Mouse (Mus musculus) forebrain, postnatal 0 days (tissue): ENCODE data around the gene Arid4a. TPM values are rescaled to one million over a fixed set of nuclear protein-coding genes. Genes with fewer than 3 reads are reported as not detected.
"Not testable (repeated sequence)": the region's sequence is repeated elsewhere in the genome, so short reads cannot be mapped to it uniquely, and the experiment has no call there.

Experiments used
- ATAC-seq: fragments of 200-750 bp; cut with Nextera tagmentation; 2 replicates; pipeline ENCODE4 v1.8.0; 2017; ENCODE audit warnings: mild to moderate bottlenecking, moderate library complexity
- DNase-seq: peaks from one replicate; pipeline ENCODE4 v3.0.0-alpha.2; 2015
- H3K27ac ChIP-seq: fragments of 300-500 bp; sonication (generic); 2 replicates; pipeline ENCODE4 v1.5.1; 2014; ENCODE audit warnings: low read depth, mild to moderate bottlenecking, antibody characterized with exemption, low read length, moderate library complexity, mixed read lengths
- H3K27me3 ChIP-seq: fragments of 300-500 bp; sonication (generic); 2 replicates; pipeline ENCODE4 v1.6.1; 2014; ENCODE audit warnings: mild to moderate bottlenecking, low read length, mixed read lengths; ENCODE audit not compliant: insufficient read depth
- H3K36me3 ChIP-seq: fragments of 300-500 bp; sonication (generic); 2 replicates; pipeline ENCODE4 v1.6.1; 2014; ENCODE audit warnings: mild to moderate bottlenecking, moderate library complexity; ENCODE audit not compliant: insufficient read depth
- H3K4me1 ChIP-seq: fragments of 300-500 bp; sonication (generic); 2 replicates; pipeline ENCODE4 v1.6.1; 2014; ENCODE audit warnings: antibody characterized with exemption; ENCODE audit not compliant: insufficient read depth
- H3K4me2 ChIP-seq: fragments of 300-500 bp; sonication (generic); 2 replicates; pipeline ENCODE4 v1.6.1; 2014; ENCODE audit warnings: low read depth, mild to moderate bottlenecking, moderate library complexity
- H3K4me3 ChIP-seq: fragments of 300-500 bp; sonication (generic); 2 replicates; pipeline ENCODE4 v1.5.1; 2014; ENCODE audit warnings: low read depth, low read length, mixed read lengths
- H3K9ac ChIP-seq: fragments of 300-500 bp; sonication (generic); 2 replicates; pipeline ENCODE4 v1.6.1; 2014; ENCODE audit warnings: mild to moderate bottlenecking
- H3K9me3 ChIP-seq: fragments of 300-500 bp; sonication (generic); 2 replicates; pipeline ENCODE4 v1.6.1; 2016; ENCODE audit warnings: low read length
- CTCF ChIP-seq: sonication (generic); IDR thresholded peaks from 2 replicates; pipeline ENCODE4 v1.5.1; 2016; ENCODE audit warnings: antibody characterized with exemption, control low read depth, low read depth
- WGBS: fragments of 180-500 bp; shearing (Covaris S2); extraction: QIAGEN DNeasy Blood & Tissue Kit; methylation state at CpG from one replicate; pipeline ENCODE4 v1.1.7; 2014; 5-methylcytosine and 5-hydroxymethylcytosine counted together
- polyA plus RNA-seq: library from polyadenylated mRNA; unstranded; fragments of >200 nt; fragmentation: Nextera tagmentation; extraction: Ambion mirVana; gene quantifications from 2 replicates; pipeline ENCODE4 v1.2.1, GENCODE M21; 2015
- total RNA-seq: library from RNA; depleted of rRNA; stranded (reverse); fragments of >200 nt; gene quantifications from 2 replicates; pipeline ENCODE4 v1.2.3, GENCODE M21; 2014

Gene Arid4a
- total and polyA plus RNA-seq, 2 experiments from 2014 or later = 17.9 to 38.2 TPM

DNA sequence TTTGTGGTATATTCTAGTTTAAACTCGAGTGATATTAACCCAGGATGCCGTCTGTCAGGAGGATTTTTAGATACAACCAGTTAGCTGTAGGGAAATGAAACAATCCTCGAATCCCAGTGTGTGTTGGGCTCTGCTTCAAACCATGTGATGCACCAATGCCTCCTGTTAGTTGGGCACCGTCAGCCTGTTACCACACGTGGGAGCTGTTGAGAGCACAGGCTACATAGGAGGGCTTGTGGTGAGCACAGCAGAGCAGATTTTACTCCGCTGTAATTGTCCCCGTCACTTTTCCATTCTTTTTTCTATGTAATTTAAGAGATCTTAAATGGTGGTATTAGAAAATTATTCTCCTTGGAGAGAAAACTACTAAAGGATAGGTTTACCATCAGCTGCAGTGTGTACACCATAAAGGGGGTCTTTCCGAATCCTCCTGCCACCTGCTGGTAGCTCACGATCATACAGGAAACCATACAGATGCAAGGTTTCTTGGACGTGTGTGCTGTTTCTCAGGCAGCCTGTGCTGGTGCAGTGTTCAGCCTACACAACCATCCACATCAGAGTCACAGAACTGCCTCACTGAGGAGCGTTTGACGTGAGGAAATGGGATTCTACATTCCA is 57.4 kb downstream of the Arid4a start:
- 53% methylated on average over 12 of the region's 12 CpGs for WGBS
- Histone ChIP-seq H3K4me1 (no peaks in the 10 kb centered on the region), H3K9ac (no peak overlapping the region), H3K27me3 (no peaks in the 10 kb centered on the region), H3K4me3 (no peak overlapping the region), H3K4me2 (no peak overlapping the region), H3K36me3 (peaks cover 66% of the 10 kb centered on the region), H3K9me3 (no peaks in the 10 kb centered on the region), H3K27ac (no peak overlapping the region)
- peak; percentile 63 for TF ChIP-seq CTCF
- DNase-seq = peak; percentile 66
- ATAC-seq = peak; percentile 95

DNA sequence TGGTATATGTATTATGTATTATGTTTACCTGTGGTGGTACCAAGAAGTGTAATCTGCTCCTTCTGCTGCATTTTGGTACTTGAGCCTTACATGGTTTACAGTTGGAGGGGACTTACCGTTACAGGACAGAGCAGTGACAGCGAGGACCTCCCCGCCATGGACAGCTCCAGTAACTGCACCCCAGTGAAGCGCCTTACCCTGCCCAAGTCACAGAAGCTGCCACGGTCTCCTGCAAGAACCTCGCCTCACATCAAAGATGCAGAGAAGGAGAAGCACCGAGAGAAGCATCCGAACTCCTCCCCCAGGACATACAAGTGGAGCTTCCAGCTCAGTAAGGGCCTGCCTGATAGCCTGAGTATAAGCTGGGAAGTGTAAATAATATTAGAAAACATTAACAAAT is 70.5 kb downstream of the Arid4a start:
- H3K9ac ChIP-seq = no peak overlapping the region
- no peak for TF ChIP-seq CTCF
- no peak overlapping the region for H3K27ac ChIP-seq
- DNase-seq = no peak
- H3K9me3 ChIP-seq = no peaks in the 10 kb centered on the region
- peaks cover 7% of the 10 kb centered on the region for H3K36me3 ChIP-seq
- H3K4me3 ChIP-seq = no peak overlapping the region
- H3K27me3 ChIP-seq = no peaks in the 10 kb centered on the region
- no peaks in the 10 kb centered on the region for H3K4me1 ChIP-seq
- WGBS = 93% methylated on average over 8 of the region's 8 CpGs
- no peak overlapping the region for H3K4me2 ChIP-seq
- ATAC-seq = no peak

DNA sequence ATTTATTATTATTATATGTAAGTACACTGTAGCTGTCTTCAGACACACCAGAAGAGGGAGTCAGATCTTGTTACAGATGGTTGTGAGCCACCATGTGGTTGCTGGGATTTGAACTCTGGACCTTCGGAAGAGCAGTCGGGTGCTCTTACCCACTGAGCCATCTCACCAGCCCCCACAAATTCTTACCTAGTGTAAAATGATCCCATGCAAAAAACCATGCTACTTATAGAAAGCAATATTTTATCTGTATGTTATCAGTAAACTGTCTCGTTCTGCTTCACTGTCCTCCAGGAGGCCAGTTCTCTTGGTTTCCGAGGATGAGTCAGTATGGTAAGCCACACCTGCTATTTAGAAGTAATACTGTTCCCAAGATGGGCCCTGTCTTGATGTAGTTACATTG is 88.5 kb downstream of the Arid4a start:
- not testable (repeated sequence) for H3K9ac ChIP-seq, ATAC-seq, H3K27ac ChIP-seq, H3K27me3 ChIP-seq, H3K4me3 ChIP-seq, H3K9me3 ChIP-seq, H3K4me2 ChIP-seq, DNase-seq, H3K36me3 ChIP-seq, H3K4me1 ChIP-seq
- WGBS = 96% methylated on average over 4 of the region's 4 CpGs

DNA sequence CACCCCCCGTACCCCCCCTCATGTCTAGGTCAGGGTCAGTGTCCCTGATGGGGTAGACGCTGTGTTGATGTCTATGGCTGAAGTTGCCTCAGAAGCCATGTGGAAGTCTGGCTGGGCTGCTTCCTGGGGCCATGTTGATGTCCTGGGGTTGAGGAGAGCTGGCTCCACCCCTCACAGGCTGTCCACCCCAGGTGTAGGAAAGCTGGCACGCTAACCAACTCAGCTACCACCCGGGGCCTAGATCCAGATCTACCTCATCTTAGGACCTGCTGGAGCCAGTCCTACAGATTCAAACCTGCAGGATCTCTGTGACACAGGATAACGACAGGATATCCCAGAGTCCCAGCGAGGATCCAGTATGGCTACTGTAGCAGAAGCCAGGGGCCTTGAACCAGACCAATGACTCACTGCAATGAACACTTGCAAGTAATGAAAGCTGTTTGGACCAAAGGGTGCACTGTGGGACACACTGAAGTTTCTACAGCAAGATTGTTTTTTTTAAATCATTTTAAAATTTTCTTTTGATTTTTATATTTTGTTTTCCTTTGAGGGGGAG is 91.5 kb downstream of the Arid4a start:
- ATAC-seq = no peak
- TF ChIP-seq CTCF = no peak

DNA sequence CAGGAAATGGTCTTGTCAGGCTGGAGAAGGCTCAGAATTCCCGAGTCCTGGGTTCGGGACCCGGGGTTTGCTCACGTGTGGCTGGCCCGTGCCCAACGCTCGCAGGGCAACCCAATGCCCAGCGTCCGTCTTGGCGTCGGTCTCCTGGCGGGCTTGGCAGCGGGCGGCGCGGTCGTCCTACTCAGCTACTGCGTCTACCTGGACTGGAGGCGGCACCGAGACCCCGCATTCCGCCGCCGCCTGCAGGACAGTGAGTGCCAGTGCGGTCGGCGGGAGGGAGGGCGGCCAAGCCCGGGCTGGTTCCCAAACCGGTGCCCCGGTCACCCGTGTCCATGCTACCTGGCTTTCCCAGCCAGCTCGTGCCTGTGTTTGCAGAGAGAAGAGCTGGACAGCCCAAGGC is 95.5 kb downstream of the Arid4a start, which contains the start of gene Tomm20l:
Gene Tomm20l (plus strand): TSS at position 98 of the 400 bp plus-strand sequence.
- Histone ChIP-seq H3K4me3 (no peak within 1 kb of the TSS), H3K9me3 (no peaks in the 10 kb centered on the region), H3K27me3 (no peaks in the 10 kb centered on the region), H3K4me2 (peak within 1 kb of the TSS; percentile 34), H3K36me3 (no peaks in the 10 kb centered on the region), H3K27ac (no peak within 1 kb of the TSS), H3K4me1 (no peaks in the 10 kb centered on the region), H3K9ac (no peak within 1 kb of the TSS)
- DNase-seq (no peak), ATAC-seq (no peak)
- TF ChIP-seq CTCF = 0 out of 2 replicates have a peak, but pooled peaks have one; percentile 17
- 5% methylated on average over 33 of the region's 33 CpGs for WGBS

More for the DNA sequence above, 91.5 kb downstream of the Arid4a start:
- no peak for DNase-seq
- no peaks in the 10 kb centered on the region for H3K27me3 ChIP-seq
- H3K4me1 ChIP-seq = no peaks in the 10 kb centered on the region
- H3K9me3 ChIP-seq = no peaks in the 10 kb centered on the region
- 84% methylated on average over 6 of the region's 6 CpGs for WGBS
- no peak overlapping the region for H3K9ac ChIP-seq
- no peaks in the 10 kb centered on the region for H3K36me3 ChIP-seq
- H3K27ac ChIP-seq = no peak overlapping the region
- H3K4me3 ChIP-seq = no peak overlapping the region
- H3K4me2 ChIP-seq = no peak overlapping the region

DNA sequence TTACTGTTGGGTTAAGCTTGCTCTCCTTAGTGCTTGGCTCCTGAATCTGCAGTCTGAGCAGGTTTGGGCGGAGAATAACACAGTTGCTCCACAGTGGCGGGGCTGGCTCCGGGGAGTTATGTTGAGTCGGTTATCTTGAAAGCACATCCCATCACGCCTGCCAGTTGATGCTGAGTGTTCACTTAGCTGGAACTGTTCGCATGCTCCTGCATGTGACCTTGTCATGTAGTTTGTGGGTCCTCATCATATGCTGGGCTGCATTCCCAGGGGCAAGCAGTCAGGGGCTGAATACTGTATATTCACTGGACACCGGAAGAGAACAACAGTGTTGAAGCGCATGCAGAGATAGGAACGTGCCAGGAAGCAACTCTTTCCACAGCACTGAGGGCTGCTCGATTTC is 97.3 kb downstream of the Arid4a start:
- H3K36me3 ChIP-seq = no peaks in the 10 kb centered on the region
- H3K4me1 ChIP-seq = no peaks in the 10 kb centered on the region
- no peak for TF ChIP-seq CTCF
- no peaks in the 10 kb centered on the region for H3K9me3 ChIP-seq
- no peak overlapping the region for H3K9ac ChIP-seq
- 88% methylated on average over 10 of the region's 10 CpGs for WGBS
- H3K4me2 ChIP-seq = no peak overlapping the region
- ATAC-seq = no peak
- no peak for DNase-seq
- no peaks in the 10 kb centered on the region for H3K27me3 ChIP-seq
- no peak overlapping the region for H3K4me3 ChIP-seq
- no peak overlapping the region for H3K27ac ChIP-seq

DNA sequence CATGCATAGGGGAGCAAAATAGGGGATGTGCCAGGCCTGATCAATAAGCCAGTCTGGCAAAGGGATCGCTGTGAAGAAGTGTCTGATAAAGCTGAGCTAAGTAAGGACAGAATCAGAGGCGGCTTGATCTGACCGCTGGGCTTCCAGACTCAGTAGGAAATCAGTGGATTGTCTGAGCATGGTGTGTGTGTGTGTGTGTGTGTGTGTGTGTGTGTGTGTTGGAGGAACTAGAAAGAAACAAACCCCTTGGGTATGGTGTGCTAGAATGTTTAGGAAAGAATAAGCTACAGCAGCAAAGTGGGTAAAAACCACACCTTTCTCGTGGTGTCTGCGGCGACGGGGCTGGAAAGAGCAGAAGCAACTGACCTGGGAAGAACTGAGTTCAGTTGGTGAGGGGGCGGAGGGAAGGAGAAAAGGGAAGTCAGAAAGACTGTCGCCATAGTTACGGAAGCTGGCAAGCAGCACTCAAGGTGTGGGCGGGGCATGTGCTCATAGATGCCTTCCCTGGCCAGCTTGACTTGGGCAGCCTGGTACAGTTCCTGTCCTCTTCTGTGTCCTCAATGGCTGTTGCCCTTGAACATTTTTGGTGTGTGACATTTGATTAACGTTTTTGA is 98.0 kb downstream of the Arid4a start:
- Histone ChIP-seq H3K4me2 (peak overlapping the region; percentile 21), H3K27me3 (no peaks in the 10 kb centered on the region), H3K9me3 (no peaks in the 10 kb centered on the region), H3K36me3 (no peaks in the 10 kb centered on the region), H3K9ac (no peak overlapping the region), H3K4me3 (no peak overlapping the region), H3K4me1 (no peaks in the 10 kb centered on the region), H3K27ac (no peak overlapping the region)
- peak; percentile 47 for DNase-seq
- peak; percentile 80 for ATAC-seq
- WGBS = 22% methylated on average over 12 of the region's 12 CpGs
- TF ChIP-seq CTCF = no peak
